Mouse (Mus musculus): Measurements from ENCODE around the gene Cd81.

Cd81 gene

GRCm38 (mm10) chr7:143049841-143050816 lies 2.4 kb upstream of the Cd81 start:
- peak; percentile 68 for DNase-seq (ENCODE audit: low read depth, low spot score)

- no peak for DNase-seq (ENCODE audit: low read depth, low spot score)
These were observed 1.2 kb upstream of the Cd81 start for GRCm38 (mm10) chr7:143051316-143051715.

DNA sequence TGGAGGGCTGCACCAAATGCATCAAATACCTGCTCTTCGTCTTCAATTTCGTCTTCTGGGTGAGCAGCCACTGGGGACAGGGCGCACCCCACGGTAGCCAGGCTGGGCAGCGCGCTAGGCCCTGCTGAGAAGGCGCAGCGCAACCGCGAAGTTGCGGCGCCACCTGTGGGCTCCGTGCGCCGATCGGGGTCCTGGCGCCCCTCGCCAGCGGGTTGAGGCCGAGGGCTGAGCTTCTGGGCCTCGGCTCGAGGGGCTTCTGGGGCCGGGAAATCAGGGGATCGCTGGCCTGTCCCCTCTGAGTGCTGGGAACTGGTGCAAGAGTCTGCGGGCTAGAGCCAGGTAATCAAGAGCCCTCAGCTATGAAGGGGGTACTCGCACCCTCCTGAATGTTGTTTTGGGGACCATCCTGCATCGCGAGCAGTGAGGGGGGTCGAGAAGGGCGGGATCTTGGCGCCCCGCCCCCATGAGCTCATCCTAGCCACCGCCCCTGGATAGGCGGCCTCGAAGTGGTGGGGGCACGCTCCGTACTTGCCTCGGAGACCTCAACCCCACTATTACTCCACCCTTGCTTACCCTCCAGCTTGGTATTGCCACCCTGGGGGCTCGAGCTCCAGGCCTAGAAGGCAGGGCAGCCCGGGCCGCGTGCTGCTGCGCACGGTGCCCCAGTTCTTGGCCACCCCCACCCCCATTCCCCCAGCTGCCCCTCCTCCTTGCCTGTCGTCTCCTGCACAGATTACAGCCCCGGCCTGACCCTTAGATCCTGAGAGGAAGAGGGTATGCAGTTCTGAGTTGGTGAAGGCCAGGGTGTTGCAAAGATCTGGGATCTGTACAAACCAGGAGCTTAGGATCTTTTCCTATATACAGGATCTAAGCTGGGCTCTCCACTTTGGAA lies 715 bp downstream of the Cd81 start:
- DNase-seq (ENCODE audit: low read depth, low spot score) = peak; percentile 57

DNA sequence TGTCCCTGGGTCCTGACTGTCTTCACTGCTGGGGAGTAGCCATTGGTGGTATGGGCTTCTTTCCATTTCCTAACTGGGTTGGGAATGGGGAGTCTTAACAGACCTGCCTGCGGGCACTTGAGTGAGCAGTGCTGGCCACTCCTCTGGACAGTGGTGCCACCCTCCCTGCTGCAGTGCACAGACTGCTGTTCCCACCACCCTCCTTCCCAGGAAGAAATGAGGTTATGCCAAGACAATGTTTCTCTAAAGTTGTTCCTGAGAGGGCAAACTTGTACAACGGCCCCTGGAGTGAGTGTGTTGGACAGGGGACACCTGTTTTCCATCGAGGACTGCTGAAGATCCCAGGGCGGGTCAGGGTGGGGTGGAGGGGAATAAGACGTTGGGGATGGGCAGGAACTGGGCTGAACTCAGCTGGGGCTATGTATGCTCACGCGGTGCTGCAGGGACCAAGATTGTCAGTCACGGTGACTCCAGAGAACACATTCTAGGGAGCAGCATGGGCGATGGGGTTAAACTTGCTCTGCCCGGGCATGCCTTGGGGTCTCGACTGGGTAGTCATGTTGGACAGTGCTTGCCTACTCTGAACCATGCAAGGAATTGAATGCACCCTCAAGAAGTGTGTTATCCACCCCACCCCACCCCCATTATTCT lies 1.5 kb downstream of the Cd81 start:
- DNase-seq (ENCODE audit: low read depth, low spot score) = no peak

DNA sequence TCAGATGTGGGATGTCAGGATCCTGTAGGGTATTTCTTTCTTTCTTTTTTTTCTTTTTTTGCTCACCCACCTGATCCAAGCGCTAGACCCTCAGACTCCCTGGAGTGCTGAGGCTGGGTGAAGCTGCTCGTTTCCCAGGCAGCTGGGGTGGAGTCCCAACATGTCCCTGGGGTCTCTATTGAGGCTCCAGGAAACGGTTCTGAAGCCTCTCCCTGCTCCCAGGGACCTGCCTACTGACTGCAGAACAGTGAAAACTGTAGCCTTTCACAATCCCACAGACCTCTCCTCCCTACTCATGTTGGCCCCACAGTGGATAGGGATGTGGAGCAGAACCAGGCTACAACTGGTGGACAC lies 2.0 kb downstream of the Cd81 start:
- no peak for DNase-seq (ENCODE audit: low read depth, low spot score)

GRCm38 (mm10) chr7:143055001-143055400 lies 2.5 kb downstream of the Cd81 start:
- DNase-seq (ENCODE audit: low read depth, low spot score) = no peak

DNA sequence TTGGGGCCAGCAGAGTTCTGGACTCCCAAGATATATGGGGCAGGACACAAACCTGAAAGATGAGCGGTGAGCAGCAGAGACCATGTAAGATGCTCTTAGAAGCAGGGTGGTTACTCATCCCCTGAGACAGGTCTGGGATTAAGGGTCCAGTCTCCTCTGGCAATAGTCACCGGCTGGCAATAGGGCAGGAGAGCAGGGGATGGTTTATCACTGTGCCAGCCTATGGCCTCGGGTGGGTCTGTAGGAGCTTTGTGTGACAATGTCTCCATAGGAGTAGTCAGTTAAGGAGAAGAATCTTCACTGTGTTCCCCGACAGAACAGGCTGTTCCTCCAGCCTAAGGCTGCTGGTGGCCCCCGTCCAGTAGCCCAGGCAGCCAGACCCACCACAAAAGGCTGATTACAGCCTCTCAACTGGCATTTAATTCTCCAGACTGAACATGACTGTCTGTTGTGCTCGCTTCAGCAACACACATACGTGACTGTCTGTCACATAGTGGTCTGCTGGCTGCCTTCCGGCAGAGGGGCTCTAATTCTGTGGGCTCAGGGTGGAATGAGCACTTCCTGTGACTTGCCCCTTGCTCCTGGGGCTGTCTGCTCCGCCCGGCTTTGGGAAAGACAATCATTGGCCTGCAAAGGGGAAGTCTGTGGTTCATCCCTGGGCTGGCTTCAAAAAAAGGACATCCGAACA lies 3.1 kb downstream of the Cd81 start:
- DNase-seq (ENCODE audit: low read depth, low spot score) = no peak

GRCm38 (mm10) chr7:143057023-143057422 lies 4.5 kb downstream of the Cd81 start:
- no peak for DNase-seq (ENCODE audit: low read depth, low spot score)

DNA sequence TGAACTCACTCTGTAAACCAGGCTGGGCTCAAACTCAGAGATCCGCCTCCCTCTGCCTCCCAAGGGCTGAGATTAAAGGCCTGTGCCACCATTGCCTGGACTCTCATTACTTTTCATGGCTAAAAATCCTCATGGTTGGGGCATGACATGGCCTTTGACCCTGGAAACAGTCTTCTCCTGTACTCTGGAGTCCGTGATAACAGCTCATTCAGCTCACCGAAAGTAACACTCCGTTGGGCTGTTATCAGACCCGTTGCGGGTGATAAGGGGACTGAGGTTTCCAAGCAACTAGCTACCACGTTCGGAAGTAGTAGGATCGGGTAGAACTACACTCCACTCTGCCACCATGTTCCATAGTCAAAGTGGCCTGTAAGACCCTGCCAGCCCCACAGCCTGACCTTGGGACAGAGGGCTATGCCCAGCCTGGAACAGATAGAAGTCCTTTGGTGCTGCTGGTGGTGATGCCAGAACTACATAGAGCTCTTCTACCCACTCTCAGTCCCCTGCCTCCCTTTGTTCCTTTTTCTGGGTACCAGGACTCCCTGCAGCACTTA lies 5.2 kb downstream of the Cd81 start:
- no peak for DNase-seq (ENCODE audit: low read depth, low spot score)

DNA sequence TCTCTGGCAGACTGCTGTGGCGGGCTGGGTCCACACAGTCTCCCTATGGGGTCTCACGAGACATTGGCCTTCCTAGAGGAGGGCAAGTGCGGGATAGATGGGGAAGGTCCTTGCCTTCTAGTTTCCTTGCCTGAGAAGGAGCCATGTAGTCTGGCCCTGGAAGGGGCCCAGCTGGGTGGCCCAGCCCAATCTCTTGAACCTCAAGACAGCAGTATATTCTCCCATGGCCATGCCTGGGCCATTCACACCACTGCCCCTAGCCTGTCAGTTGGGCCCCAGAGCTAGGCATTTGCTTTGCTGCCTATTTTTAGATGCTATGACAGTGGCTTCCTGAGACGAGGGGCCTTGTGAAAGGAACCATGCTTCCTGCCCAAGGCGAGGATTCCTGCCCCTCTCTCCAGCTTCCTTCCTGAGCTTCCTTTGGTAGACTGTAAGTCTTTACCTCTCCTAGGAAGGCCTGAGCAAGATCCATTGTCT lies 5.7 kb downstream of the Cd81 start:
- DNase-seq (ENCODE audit: low read depth, low spot score) = no peak

- DNase-seq (ENCODE audit: low read depth, low spot score) = no peak
These were observed 6.8 kb downstream of the Cd81 start for GRCm38 (mm10) chr7:143059202-143059870.

GRCm38 (mm10) chr7:143062704-143063103 lies 10.2 kb downstream of the Cd81 start:
- DNase-seq (ENCODE audit: low read depth, low spot score) = peak; percentile 45

DNA sequence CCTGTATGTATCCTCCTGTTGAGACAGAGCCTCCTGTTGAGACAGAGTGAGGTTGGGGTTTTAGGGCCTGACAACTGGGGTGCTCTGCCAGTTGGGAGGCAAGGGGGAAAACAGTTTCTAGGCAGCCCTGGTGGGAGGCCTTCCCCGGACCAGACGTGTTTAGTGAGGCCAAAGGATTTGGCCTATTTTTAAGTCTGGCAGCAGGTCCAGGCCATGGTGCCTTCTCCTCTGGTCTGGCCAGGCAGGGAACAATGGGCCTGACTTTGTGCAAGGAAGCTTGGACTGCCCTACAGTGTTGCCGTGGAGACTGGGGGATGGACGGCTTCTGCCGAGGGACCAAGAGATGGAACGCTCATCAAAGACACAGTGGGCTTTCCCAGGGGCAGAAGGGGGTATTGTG lies 11.7 kb downstream of the Cd81 start:
- no peak for DNase-seq (ENCODE audit: low read depth, low spot score)

- no peak for DNase-seq (ENCODE audit: low read depth, low spot score)
These were observed 13.2 kb downstream of the Cd81 start for GRCm38 (mm10) chr7:143065692-143066091.

- no peak for DNase-seq (ENCODE audit: low read depth, low spot score)
These were observed 14.9 kb downstream of the Cd81 start for GRCm38 (mm10) chr7:143067469-143067868.

DNA sequence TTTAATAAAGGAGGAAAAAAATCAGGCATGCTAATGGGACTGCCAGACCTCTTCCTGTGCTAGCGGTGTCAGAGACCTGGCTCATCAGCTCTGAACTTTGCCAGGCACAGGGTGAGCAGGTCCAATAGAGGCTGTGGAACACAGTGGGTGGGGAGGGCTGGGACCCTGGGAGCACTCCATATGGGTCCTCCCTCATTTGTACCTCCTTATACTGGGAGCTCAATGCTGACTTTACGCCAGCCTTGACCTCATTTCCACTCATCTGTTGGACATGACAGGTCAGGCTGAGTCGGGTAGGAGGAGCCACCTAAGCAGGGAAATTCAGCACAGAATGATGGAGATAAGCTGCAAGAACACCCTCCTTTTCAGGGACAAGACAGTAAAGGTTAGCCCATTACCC lies 15.4 kb downstream of the Cd81 start:
- DNase-seq (ENCODE audit: low read depth, low spot score) = peak; percentile 54

DNA sequence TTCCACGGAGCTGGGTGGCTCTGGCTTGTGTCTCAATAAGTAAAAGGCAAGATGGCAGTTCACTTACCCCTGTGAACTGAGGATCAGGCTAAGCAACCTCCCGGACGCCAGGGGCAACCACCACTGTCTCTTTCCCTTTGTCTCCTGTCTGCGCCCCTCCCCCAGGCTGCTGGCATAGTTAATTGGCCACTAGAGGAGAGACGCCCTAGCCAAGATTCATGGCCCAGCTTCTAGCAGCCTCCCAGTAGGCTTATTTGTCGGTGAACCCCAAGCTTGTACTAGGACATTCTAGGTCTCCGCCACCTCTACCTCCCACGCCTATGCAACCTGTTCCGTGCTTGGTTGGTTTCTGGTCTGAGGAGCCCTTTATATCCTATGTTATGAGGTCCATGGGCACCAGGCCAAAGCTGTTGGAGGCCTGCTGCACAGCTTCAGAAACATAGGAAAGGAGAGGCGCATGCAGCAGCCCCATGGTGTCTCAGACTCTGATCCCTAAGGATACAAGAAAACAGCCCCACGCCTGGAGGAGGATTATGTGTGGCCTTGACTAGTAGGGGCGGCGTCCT lies 15.9 kb downstream of the Cd81 start:
- peak; percentile 34 for DNase-seq (ENCODE audit: low read depth, low spot score)

DNA sequence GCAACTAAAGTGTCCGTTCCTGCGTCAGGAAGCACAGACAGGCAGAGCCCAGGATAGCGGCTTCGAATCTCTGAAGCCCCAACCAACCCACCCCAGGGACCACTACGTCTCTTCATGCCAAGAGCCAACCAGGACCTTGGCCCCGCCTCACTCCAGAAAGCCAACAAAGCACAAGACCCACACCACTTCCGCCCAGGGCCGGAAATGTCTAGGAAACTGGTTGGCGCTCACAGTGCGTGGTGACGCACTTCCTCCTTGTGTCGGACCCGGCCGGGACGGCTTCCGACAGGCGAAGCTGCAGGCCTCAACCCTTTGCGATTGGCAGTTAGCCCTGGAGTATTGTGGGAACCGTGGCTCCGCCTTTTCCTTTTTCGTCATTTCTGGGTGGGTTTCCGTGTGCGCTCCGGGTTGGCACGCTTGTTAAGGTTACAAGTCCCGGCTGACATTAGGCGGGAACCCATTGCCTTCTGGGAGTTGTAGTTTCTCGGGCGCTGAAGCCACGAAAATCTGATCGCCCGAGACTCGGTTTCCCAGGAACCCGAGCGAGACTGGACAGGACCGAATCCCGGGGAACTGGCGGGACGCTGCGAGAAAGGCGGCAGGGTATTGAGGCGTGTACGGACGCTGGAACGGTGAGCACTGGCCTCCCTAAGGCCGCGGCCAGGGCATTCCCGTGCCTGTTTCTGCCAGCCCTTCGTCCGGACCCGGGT lies 16.5 kb downstream of the Cd81 start, which contains the start of gene Tssc4:
TSS of gene Tssc4 (plus strand) at position 368 of the 710 bp plus-strand sequence.
- peak; percentile 99 for DNase-seq (ENCODE audit: low read depth, low spot score)

- no peak for DNase-seq (ENCODE audit: low read depth, low spot score)
These were observed 17.3 kb downstream of the Cd81 start for GRCm38 (mm10) chr7:143069751-143070400.

All from 3T3-L1 (cell line).